ENCODE assay signal across 9 mouse cellular contexts in genomic region chr12:84384644-84385081, GRCm38 (mm10). TPM values are rescaled to one million over a fixed set of nuclear protein-coding genes. Genes with fewer than 3 reads are reported as not detected.
A peak's percentile ranks its signal among the peaks of the same experiment; 100 is the strongest.
DNase-seq lines count a peak whose midpoint lies in the region; ATAC-seq and TF ChIP-seq lines count a peak whose summit lies in the region.
"Had no signal": no experiment of that assay in that cellular context is flagged by ENCODE, and none has a peak within 500 bp of the region (broad histone marks: within the 10 kb centered on the region; RNA-seq: fewer than 3 reads in every experiment).

No protein-coding gene starts in this region.

- peak overlapping the region; percentile 4; the same call in 1 of the 2 replicates for H3K4me2 ChIP-seq in heart, embryonic 11.5 days
- H3K4me2 ChIP-seq in liver, embryonic 12.5 days: no peak overlapping the region
- H3K4me2 ChIP-seq in stomach, postnatal 0 days (replicated peaks; ENCODE audit: low read depth): no peak overlapping the region
- no peak overlapping the region for H3K4me2 ChIP-seq in midbrain, embryonic 11.5 days
- H3K4me2 ChIP-seq: neural tube, embryonic 12.5 days had no signal

- peak overlapping the region; percentile 77 for H3K27ac ChIP-seq in heart, embryonic 11.5 days (ENCODE audit: low read depth, low read length)
- peak overlapping the region; percentile 20 for H3K27ac ChIP-seq in liver, embryonic 12.5 days
- H3K27ac ChIP-seq in stomach, postnatal 0 days (replicated peaks): peak overlapping the region; percentile 86
- no peak overlapping the region for H3K27ac ChIP-seq in midbrain, embryonic 11.5 days (ENCODE audit: low read depth, low read length)
- H3K27ac ChIP-seq in forebrain, embryonic 10.5 days: no peak overlapping the region
- H3K27ac ChIP-seq: neural tube, embryonic 12.5 days had no signal

- peak; percentile 25 for DNase-seq in ovary, postnatal 36 days (ENCODE audit: low spot score)
- DNase-seq in ovary, postnatal 14 days (ENCODE audit: low spot score): no peak
- DNase-seq in stomach, postnatal 0 days (ENCODE audit: low spot score): peak; percentile 79
- DNase-seq in spleen, adult 18-20 months: no peak
- no peak for DNase-seq in midbrain, embryonic 11.5 days (ENCODE audit: low spot score, missing footprints)
- DNase-seq in forebrain, embryonic 10.5 days (ENCODE audit: extremely low spot score, low spot score): no peak

- no peaks in the 10 kb centered on the region for H3K27me3 ChIP-seq in heart, embryonic 11.5 days (ENCODE audit: control insufficient read depth, insufficient read depth, low read length)
- no peaks in the 10 kb centered on the region for H3K27me3 ChIP-seq in liver, embryonic 12.5 days (replicated peaks)
- H3K27me3 ChIP-seq in stomach, postnatal 0 days (ENCODE audit: control insufficient read depth, insufficient read depth, low read length): no peaks in the 10 kb centered on the region
- no peaks in the 10 kb centered on the region for H3K27me3 ChIP-seq in midbrain, embryonic 11.5 days (ENCODE audit: control insufficient read depth, insufficient read depth, low read length)
- no peaks in the 10 kb centered on the region for H3K27me3 ChIP-seq in forebrain, embryonic 10.5 days (ENCODE audit: poor library complexity, severe bottlenecking)
- H3K27me3 ChIP-seq: neural tube, embryonic 12.5 days had no signal

- no peaks in the 10 kb centered on the region for H3K36me3 ChIP-seq in heart, embryonic 11.5 days (ENCODE audit: control insufficient read depth, insufficient read depth, low read length)
- peaks cover 3% of the 10 kb centered on the region; the same call in 1 of the 2 replicates for H3K36me3 ChIP-seq in liver, embryonic 12.5 days
- H3K36me3 ChIP-seq in stomach, postnatal 0 days (ENCODE audit: control insufficient read depth, insufficient read depth, low read length): no peaks in the 10 kb centered on the region
- H3K36me3 ChIP-seq in midbrain, embryonic 11.5 days (ENCODE audit: control insufficient read depth, insufficient read depth, low read length): no peaks in the 10 kb centered on the region
- 0 out of 2 replicates have a peak, but pooled peaks cover 6% of the 10 kb centered on the region for H3K36me3 ChIP-seq in forebrain, embryonic 10.5 days (replicated peaks)
- H3K36me3 ChIP-seq: neural tube, embryonic 12.5 days had no signal

- WGBS in heart, embryonic 11.5 days (ENCODE audit: insufficient replicate concordance): 37% methylated on average over 5 of the region's 5 CpGs
- WGBS in liver, embryonic 12.5 days (ENCODE audit: insufficient replicate concordance): 65% methylated on average over 5 of the region's 5 CpGs
- WGBS in stomach, postnatal 0 days: 54% methylated on average over 5 of the region's 5 CpGs
- 86% methylated on average over 5 of the region's 5 CpGs for WGBS in midbrain, embryonic 11.5 days
- WGBS in forebrain, embryonic 10.5 days: 91% methylated on average over 5 of the region's 5 CpGs

- TF ChIP-seq EP300 in stomach, postnatal 0 days (optimal IDR thresholded peaks at IDR 0.05): peak; percentile 95

- no peak for ATAC-seq in heart, embryonic 11.5 days (replicated peaks; ENCODE audit: insufficient number of reproducible peaks, low FRiP score, low TSS enrichment)
- ATAC-seq in liver, embryonic 12.5 days: no peak
- ATAC-seq in stomach, postnatal 0 days (ENCODE audit: low FRiP score, low TSS enrichment): peak; percentile 95
- no peak for ATAC-seq in midbrain, embryonic 11.5 days (ENCODE audit: low FRiP score)

- peaks cover 19% of the 10 kb centered on the region for H3K4me1 ChIP-seq in heart, embryonic 11.5 days (ENCODE audit: control insufficient read depth, insufficient read depth, low read length)
- peaks cover 38% of the 10 kb centered on the region for H3K4me1 ChIP-seq in liver, embryonic 12.5 days
- H3K4me1 ChIP-seq in stomach, postnatal 0 days (replicated peaks; ENCODE audit: control insufficient read depth, insufficient read depth): no peaks in the 10 kb centered on the region; the same call in 1 of the 2 replicates
- no peaks in the 10 kb centered on the region for H3K4me1 ChIP-seq in midbrain, embryonic 11.5 days (ENCODE audit: control insufficient read depth, insufficient read depth, low read length)
- H3K4me1 ChIP-seq in forebrain, embryonic 10.5 days: no peaks in the 10 kb centered on the region
- H3K4me1 ChIP-seq: neural tube, embryonic 12.5 days had no signal

- H3K9ac ChIP-seq in heart, embryonic 11.5 days (ENCODE audit: low read depth, low read length): no peak overlapping the region
- no peak overlapping the region for H3K9ac ChIP-seq in liver, embryonic 12.5 days
- no peak overlapping the region for H3K9ac ChIP-seq in stomach, postnatal 0 days (ENCODE audit: low read length)
- no peak overlapping the region for H3K9ac ChIP-seq in midbrain, embryonic 11.5 days (ENCODE audit: low read length)
- H3K9ac ChIP-seq: neural tube, embryonic 12.5 days had no signal

- no peak for TF ChIP-seq CTCF in stomach, postnatal 0 days (IDR thresholded peaks at IDR 0.05; ENCODE audit: low read depth)

- H3K4me3 ChIP-seq in heart, embryonic 11.5 days (ENCODE audit: low read depth, low read length): no peak overlapping the region
- no peak overlapping the region for H3K4me3 ChIP-seq in liver, embryonic 12.5 days
- no peak overlapping the region for H3K4me3 ChIP-seq in stomach, postnatal 0 days (ENCODE audit: low read depth, low read length)
- no peak overlapping the region for H3K4me3 ChIP-seq in midbrain, embryonic 11.5 days (ENCODE audit: low read depth, low read length)
- no peak overlapping the region for H3K4me3 ChIP-seq in forebrain, embryonic 10.5 days
- H3K4me3 ChIP-seq: neural tube, embryonic 12.5 days had no signal

- H3K9me3 ChIP-seq in heart, embryonic 11.5 days (replicated peaks; ENCODE audit: control insufficient read depth, low read length): no peaks in the 10 kb centered on the region
- no peaks in the 10 kb centered on the region for H3K9me3 ChIP-seq in liver, embryonic 12.5 days (replicated peaks)
- no peaks in the 10 kb centered on the region for H3K9me3 ChIP-seq in stomach, postnatal 0 days (ENCODE audit: control insufficient read depth, low read length)
- no peaks in the 10 kb centered on the region for H3K9me3 ChIP-seq in midbrain, embryonic 11.5 days (ENCODE audit: control insufficient read depth, low read length)
- H3K9me3 ChIP-seq in forebrain, embryonic 10.5 days: no peaks in the 10 kb centered on the region
- H3K9me3 ChIP-seq: neural tube, embryonic 12.5 days had no signal

RNA-seq across cellular contexts. Expression of gene Fam161b, which starts 23.0 kb away (rescaled TPM):
- polyA plus RNA-seq in heart, embryonic 11.5 days (2014; fragmentation: Nextera tagmentation; extraction: Ambion mirVana): 5.7 and 6.6 TPM in 2 replicates
- 2.3 and 2.4 TPM in 2 replicates for polyA plus RNA-seq in liver, embryonic 12.5 days (2016; fragmentation: Nextera tagmentation; extraction: Ambion mirVana)
- 0.72 and 0.88 TPM in 2 replicates for polyA plus RNA-seq in stomach, postnatal 0 days (2015; fragmentation: Nextera tagmentation; extraction: Ambion mirVana)
- polyA plus RNA-seq in midbrain, embryonic 11.5 days (2014; fragmentation: Nextera tagmentation; extraction: Ambion mirVana): 7.3 and 10.0 TPM in 2 replicates
- 4.7 and 5.6 TPM in 2 replicates for polyA plus RNA-seq in forebrain, embryonic 10.5 days (2016; fragmentation: Nextera tagmentation; extraction: Ambion mirVana)

RNA-seq across cellular contexts. Expression of gene Coq6, which starts 23.2 kb away (rescaled TPM):
- polyA plus RNA-seq in heart, embryonic 11.5 days (2014; fragmentation: Nextera tagmentation; extraction: Ambion mirVana): 57.4 and 68.0 TPM in 2 replicates
- 31.9 and 34.1 TPM in 2 replicates for polyA plus RNA-seq in liver, embryonic 12.5 days (2016; fragmentation: Nextera tagmentation; extraction: Ambion mirVana)
- 27.1 and 27.6 TPM in 2 replicates for polyA plus RNA-seq in stomach, postnatal 0 days (2015; fragmentation: Nextera tagmentation; extraction: Ambion mirVana)
- polyA plus RNA-seq in midbrain, embryonic 11.5 days (2014; fragmentation: Nextera tagmentation; extraction: Ambion mirVana): 42.0 and 42.6 TPM in 2 replicates
- polyA plus RNA-seq in forebrain, embryonic 10.5 days (2016; fragmentation: Nextera tagmentation; extraction: Ambion mirVana): 46.8 and 49.2 TPM in 2 replicates

RNA-seq across cellular contexts. Expression of gene Entpd5, which starts 24.2 kb away (rescaled TPM):
- polyA plus RNA-seq in heart, embryonic 11.5 days (2014; fragmentation: Nextera tagmentation; extraction: Ambion mirVana): 26.9 and 29.0 TPM in 2 replicates
- 11.5 and 12.0 TPM in 2 replicates for polyA plus RNA-seq in liver, embryonic 12.5 days (2016; fragmentation: Nextera tagmentation; extraction: Ambion mirVana)
- polyA plus RNA-seq in stomach, postnatal 0 days (2015; fragmentation: Nextera tagmentation; extraction: Ambion mirVana): 44.8 and 48.8 TPM in 2 replicates
- 8.8 and 9.3 TPM in 2 replicates for polyA plus RNA-seq in midbrain, embryonic 11.5 days (2014; fragmentation: Nextera tagmentation; extraction: Ambion mirVana)
- 9.9 and 10.3 TPM in 2 replicates for polyA plus RNA-seq in forebrain, embryonic 10.5 days (2016; fragmentation: Nextera tagmentation; extraction: Ambion mirVana)

RNA-seq across cellular contexts. Expression of gene Bbof1, which starts 24.2 kb away (rescaled TPM):
- 1.1 and 2.5 TPM in 2 replicates for polyA plus RNA-seq in heart, embryonic 11.5 days (2014; fragmentation: Nextera tagmentation; extraction: Ambion mirVana)
- polyA plus RNA-seq in liver, embryonic 12.5 days (2016; fragmentation: Nextera tagmentation; extraction: Ambion mirVana): 0.51 and 0.78 TPM in 2 replicates
- polyA plus RNA-seq in stomach, postnatal 0 days (2015; fragmentation: Nextera tagmentation; extraction: Ambion mirVana): 0.68 and 0.74 TPM in 2 replicates
- 0.70 and 0.81 TPM in 2 replicates for polyA plus RNA-seq in midbrain, embryonic 11.5 days (2014; fragmentation: Nextera tagmentation; extraction: Ambion mirVana)
- 0.92 and 0.98 TPM in 2 replicates for polyA plus RNA-seq in forebrain, embryonic 10.5 days (2016; fragmentation: Nextera tagmentation; extraction: Ambion mirVana)

RNA-seq across cellular contexts. Expression of gene Rnf113a2, which starts 32.3 kb away (rescaled TPM):
- polyA plus RNA-seq in heart, embryonic 11.5 days (2014; fragmentation: Nextera tagmentation; extraction: Ambion mirVana): 21.6 and 26.1 TPM in 2 replicates
- polyA plus RNA-seq in liver, embryonic 12.5 days (2016; fragmentation: Nextera tagmentation; extraction: Ambion mirVana): 17.7 and 18.2 TPM in 2 replicates
- polyA plus RNA-seq in stomach, postnatal 0 days (2015; fragmentation: Nextera tagmentation; extraction: Ambion mirVana): 21.6 and 22.0 TPM in 2 replicates
- polyA plus RNA-seq in midbrain, embryonic 11.5 days (2014; fragmentation: Nextera tagmentation; extraction: Ambion mirVana): 28.0 and 30.8 TPM in 2 replicates
- polyA plus RNA-seq in forebrain, embryonic 10.5 days (2016; fragmentation: Nextera tagmentation; extraction: Ambion mirVana): 23.9 and 25.6 TPM in 2 replicates

Comparison
In these comparisons a context has a peak if more than half of its experiments do, and no peak if none do; other contexts are left out.
1. DNase-seq: peak in ovary, postnatal 36 days (single experiment) and stomach, postnatal 0 days (single experiment); none in ovary, postnatal 14 days (single experiment), spleen, adult 18-20 months (0 of 2), midbrain, embryonic 11.5 days (single experiment) and forebrain, embryonic 10.5 days (single experiment).
2. H3K27ac ChIP-seq: peak in heart, embryonic 11.5 days (single experiment), liver, embryonic 12.5 days (single experiment) and stomach, postnatal 0 days (single experiment); none in midbrain, embryonic 11.5 days (single experiment) and forebrain, embryonic 10.5 days (single experiment).